Mouse (Mus musculus) kidney, postnatal 36 days (tissue): ENCODE data around the gene Ppp6r3.

ENCODE experiments used
- DNase-seq, 2 experiments: peaks; one replicate each; pipeline ENCODE4 v3.0.0; 2021 to 2022; ENCODE audit warnings: mixed read lengths in 2 of 2

Ppp6r3 gene

GRCm38 (mm10) chr19:3575276-3575631, 295 bp downstream of the Ppp6r3 start:
- DNase-seq = peak; percentile 93 to 96

- DNase-seq = peak; percentile 21 to 37
Observed at GRCm38 (mm10) chr19:3574593-3575094, 905 bp downstream of the Ppp6r3 start.

DNA sequence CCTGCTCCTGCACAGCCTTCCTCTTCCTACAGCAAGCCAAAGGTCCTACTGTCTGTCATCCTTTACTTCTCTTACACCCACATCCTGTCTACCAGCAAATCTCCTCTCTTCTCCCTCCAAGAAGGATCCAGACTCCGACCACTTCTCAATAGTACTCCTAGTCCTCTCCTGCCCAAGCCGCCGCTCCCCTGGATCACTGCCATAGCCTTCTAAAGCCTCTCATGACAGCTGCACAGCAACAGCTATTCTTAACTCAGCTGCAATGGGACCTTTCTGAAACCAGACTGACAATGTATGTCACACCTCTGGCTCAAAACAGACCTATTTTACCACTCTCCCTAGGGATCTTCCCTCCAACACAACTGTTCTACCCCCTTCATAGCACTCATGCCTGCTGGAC, 11.2 kb downstream of the Ppp6r3 start:
- peak in 1 of 2 experiments; percentile 53 for DNase-seq

- no peak for DNase-seq
Observed at GRCm38 (mm10) chr19:3562752-3563151, 12.8 kb downstream of the Ppp6r3 start.

GRCm38 (mm10) chr19:3562298-3562697, 13.3 kb downstream of the Ppp6r3 start:
- DNase-seq = no peak

- no peak for DNase-seq
Observed at GRCm38 (mm10) chr19:3556169-3556827, 19.3 kb downstream of the Ppp6r3 start.

GRCm38 (mm10) chr19:3554785-3555184, 20.8 kb downstream of the Ppp6r3 start:
- DNase-seq = no peak

GRCm38 (mm10) chr19:3551573-3552159, 23.9 kb downstream of the Ppp6r3 start:
- DNase-seq = peak; percentile 65 to 86

DNA sequence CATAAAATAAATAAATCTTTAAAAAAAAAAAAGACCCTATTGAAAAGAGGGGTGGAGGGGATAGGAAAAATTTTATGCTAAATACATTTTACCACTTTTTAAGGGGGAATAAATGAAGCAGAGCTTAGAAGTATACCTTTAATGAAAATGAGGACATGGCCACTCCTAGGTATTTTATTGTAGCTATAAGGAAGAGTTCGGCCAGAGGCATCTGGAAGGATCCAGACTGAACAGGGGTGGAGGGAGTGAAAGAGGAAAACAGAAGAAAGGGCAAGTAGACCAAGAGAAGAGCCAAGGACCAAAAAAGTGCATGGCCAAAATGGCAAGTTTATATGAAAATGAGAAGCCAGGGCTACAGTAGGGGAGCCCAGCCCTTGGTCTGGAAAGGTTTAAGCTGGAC, 25.4 kb downstream of the Ppp6r3 start:
- DNase-seq = no peak

GRCm38 (mm10) chr19:3549263-3549662, 26.3 kb downstream of the Ppp6r3 start:
- DNase-seq = no peak

DNA sequence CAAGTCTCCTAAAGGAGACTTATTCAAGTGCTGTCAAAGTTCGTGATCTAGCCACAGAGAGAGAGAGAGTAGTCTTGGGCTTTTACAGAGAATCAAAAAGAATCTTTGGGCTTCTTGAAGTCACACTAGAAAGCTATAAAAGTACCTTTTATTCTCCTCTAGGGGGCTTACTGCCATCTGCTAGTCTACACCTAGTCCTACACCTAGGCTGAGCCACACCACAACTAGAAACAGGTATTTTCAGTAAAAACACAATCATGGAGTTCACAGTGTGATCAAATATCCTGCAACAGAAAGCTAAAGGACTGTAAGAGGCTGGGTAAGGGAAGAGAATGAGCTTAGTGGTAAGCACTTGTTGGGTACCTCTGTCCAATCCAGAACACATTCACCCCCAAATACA, 27.2 kb downstream of the Ppp6r3 start:
- no peak for DNase-seq

GRCm38 (mm10) chr19:3544995-3545394, 30.6 kb downstream of the Ppp6r3 start:
- no peak for DNase-seq

- DNase-seq = no peak
Observed at GRCm38 (mm10) chr19:3542591-3542990, 33.0 kb downstream of the Ppp6r3 start.

DNA sequence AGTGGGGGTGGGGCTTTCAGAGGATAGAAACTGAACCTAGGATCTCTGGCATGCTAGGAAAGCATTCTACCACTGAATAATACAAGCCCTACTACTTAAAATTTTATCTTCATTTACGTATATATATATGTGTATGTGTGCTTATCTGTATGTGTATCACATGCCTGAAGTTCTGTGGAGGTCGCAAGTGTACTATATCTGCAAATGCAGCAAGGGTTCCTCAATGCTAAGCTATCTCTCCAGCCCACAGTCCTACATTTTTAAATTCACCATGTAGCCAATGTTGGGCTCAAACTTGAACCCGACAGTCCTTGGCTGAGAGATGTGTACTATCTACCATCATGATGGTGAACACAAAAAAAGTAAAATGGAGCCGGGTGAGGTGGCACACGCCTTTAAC, 34.6 kb downstream of the Ppp6r3 start:
- DNase-seq = no peak

- DNase-seq = no peak
Observed at GRCm38 (mm10) chr19:3540254-3540653, 35.3 kb downstream of the Ppp6r3 start.

GRCm38 (mm10) chr19:3539456-3539855, 36.1 kb downstream of the Ppp6r3 start:
- DNase-seq = peak; percentile 54 to 75

DNA sequence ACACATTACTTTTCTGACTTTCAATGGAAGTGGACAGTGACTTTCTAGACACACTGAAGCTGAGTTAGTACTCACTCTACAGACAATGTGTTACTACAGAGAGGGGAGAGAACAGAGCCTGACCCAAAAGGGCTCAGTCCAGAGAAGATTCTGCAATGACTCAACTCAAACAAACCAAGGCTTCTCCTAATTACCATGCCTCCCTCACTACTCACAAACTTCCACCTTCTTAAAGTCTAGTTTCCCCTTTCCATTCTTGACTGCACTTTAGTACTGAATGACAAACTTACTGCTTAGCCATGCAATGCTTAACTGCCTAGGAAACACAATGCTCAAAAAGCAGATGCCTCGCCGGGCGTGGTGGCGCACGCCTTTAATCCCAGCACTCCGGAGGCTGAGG, 37.9 kb downstream of the Ppp6r3 start:
- peak in 1 of 2 experiments; percentile 22 for DNase-seq

GRCm38 (mm10) chr19:3534945-3535344, 40.6 kb downstream of the Ppp6r3 start:
- DNase-seq = no peak

DNA sequence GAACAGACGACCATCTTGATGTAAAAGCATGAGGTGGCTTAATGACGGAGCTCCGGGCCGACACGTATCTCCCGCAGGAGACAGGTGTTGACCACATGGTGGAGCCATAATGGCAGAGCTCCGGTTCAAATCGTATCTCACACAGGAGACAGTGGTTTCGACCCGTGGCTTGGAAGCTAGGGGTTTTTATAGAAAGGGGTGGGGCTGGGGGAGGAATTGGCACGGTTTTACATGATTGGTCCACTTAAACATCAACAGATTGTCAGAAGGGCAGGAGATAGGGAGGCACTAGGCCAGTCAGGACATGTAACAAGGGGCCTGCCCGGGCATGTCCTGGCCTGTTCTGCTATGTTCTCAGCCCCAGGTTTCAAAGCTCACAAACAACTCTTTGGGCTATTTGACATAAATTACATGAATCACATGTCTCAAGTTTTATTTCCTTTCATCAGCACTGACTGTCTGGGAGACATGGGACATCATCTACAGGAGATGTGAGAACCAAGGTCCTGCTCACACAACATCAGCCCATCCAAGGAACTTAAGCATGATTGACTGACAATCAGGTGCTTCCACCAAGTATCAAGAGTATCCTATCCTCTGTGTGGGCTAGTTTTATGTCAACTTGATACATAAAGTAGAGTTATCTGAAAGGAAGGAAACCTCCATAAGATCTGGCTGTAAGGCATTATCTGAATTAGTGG, 42.1 kb downstream of the Ppp6r3 start:
- peak in 1 of 2 experiments; percentile 22 for DNase-seq

DNA sequence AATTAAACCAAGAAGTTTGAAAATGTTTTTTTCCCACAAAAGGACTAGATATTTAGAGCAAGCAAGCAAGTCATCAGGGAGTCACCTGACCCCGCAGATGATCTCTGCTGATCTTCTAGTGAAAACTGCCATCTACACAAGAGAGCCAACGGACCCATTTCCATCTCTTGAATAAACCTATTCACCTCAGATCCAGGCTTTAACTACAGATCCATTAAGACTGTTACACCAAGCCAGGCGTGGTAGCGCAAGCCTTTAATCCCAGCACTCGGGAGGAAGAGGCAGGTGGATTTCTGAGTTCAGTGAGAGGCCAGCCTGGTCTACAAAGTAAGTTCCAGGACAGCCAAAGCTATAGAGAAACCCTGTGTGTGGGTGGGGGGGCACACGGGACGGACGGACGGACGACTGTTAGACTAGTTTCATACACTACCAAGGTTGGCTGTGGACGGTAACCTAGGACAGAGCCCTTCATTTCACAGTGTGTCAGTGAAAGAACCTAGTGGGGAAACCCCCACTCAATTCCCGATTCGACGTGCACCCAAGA, 42.8 kb downstream of the Ppp6r3 start:
- no peak for DNase-seq

- no peak for DNase-seq
Observed at GRCm38 (mm10) chr19:3529781-3530180, 45.8 kb downstream of the Ppp6r3 start.

DNA sequence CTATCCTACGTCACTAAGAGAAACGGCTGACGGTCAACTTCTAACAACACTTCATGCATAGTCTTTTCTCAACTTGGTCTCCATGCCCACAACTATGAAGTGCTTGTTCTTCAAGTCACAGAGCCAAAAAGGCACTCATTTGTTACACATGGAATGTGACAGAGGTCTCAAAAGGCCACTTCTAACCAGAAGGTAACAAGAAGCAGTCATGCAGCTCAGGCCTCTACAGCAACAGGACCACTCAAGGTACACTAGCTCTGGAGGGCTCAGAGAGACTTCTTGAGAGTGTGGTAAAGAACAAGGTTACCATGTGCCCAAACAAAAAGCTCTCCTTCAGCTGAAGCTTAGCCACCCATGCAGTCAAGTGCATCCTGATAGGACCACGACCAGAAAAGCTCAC, 46.9 kb downstream of the Ppp6r3 start:
- peak in 1 of 2 experiments; percentile 33 for DNase-seq

DNA sequence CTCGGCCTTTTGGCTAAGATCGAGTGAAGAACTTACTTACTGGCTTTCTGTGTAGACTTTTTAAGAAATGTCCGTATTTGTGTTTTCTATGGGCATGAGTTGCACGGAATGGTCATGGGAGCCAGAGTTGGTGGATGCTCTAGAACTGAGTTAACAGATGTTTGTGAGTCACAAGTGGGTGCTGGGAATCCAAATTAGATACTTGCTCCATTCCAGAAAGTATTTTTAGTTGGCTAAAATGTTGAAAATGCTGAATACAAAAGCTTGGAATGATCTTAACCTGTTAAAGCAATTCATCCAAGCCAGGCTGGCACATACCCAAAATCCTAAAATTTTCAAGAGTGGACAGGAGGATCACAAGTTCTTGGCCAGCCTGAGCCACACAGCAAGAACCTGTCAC, 48.0 kb downstream of the Ppp6r3 start:
- no peak for DNase-seq
